Mouse (Mus musculus): ENCODE data around the gene Gmpr2.

Gmpr2 gene

GRCm38 (mm10) chr14:55726261-55726660 is 54.5 kb downstream of the Gmpr2 start:
- DNase-seq = no peak

GRCm38 (mm10) chr14:55727889-55728685 is 56.3 kb downstream of the Gmpr2 start:
- DNase-seq = no peak
